Mouse (Mus musculus): ENCODE results near the gene Zdhhc12.

DNA sequence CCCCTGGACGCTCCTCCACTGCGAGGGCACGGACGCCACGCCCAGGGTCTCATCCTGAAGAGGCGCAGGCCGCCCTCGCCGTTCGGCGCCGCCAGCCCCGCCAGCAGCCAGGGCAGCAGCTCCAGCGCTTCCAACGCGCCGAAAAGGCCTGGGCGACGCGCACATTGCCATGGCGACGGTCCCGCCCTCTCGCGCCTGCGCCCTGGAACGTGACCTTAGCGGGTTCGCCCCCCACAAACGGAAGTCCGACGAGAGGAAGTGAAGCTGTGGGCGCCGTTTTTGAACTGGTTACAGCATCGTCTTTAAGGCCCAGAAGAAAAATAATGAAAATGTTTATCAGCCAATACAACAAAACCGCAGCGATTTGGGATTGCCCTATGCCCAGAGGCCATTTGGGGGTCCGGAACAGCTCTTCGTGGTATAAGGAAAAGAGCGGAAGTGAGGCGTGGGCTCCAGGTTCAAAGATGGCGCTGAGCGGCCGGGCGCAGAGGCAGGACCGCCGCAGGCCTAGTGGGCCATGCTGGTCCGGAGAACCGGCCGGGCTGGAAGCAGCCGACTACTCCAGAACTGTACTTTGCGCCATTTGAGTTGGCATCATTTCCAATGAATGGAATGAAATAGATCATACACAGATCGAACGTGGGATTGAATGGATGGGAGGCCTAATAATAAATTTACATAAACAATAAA, 44.6 kb downstream of the Zdhhc12 start, which contains the start of gene Wdr34:
- no peak for TF ChIP-seq GATA1 (IDR thresholded peaks at IDR 0.05; ENCODE audit: low read length)
- TF ChIP-seq TAL1 (IDR thresholded peaks at IDR 0.05; ENCODE audit: low read length): no peak
